Mouse (Mus musculus): ENCODE measurements around the gene Taar2.

- TF ChIP-seq CTCF (conservative IDR thresholded peaks at IDR 0.05 in 1 of 2, IDR thresholded peaks at IDR 0.05 in 1 of 2; ENCODE audit: low read depth in 2 of 2, low read length in 2 of 2) (no peak), MAZ (IDR thresholded peaks at IDR 0.05; ENCODE audit: low read depth, low read length) (no peak), CHD1 (IDR thresholded peaks at IDR 0.05; ENCODE audit: low read depth, low read length) (no peak), POLR2AphosphoS2 (IDR thresholded peaks at IDR 0.05; ENCODE audit: low read depth, low read length) (no peak), POLR2A (IDR thresholded peaks at IDR 0.05; ENCODE audit: low read depth, low read length) (no peak), USF2 (conservative IDR thresholded peaks at IDR 0.05; ENCODE audit: low read depth, low read length) (no peak), MEF2A (IDR thresholded peaks at IDR 0.05; ENCODE audit: borderline replicate concordance, low read depth, low read length) (no peak), NRF1 (IDR thresholded peaks at IDR 0.05; ENCODE audit: low read depth, low read length) (no peak), ZC3H11A (IDR thresholded peaks at IDR 0.05; ENCODE audit: low read depth, low read length) (no peak), UBTF (IDR thresholded peaks at IDR 0.05; ENCODE audit: low read depth, low read length) (no peak), EP300 (IDR thresholded peaks at IDR 0.05; ENCODE audit: low read length) (no peak), MXI1 (IDR thresholded peaks at IDR 0.05; ENCODE audit: low read depth, low read length) (no peak), JUN (IDR thresholded peaks at IDR 0.05; ENCODE audit: insufficient read depth, low read depth, low read length) (no peak), SIN3A (IDR thresholded peaks at IDR 0.05; ENCODE audit: low read length) (no peak)
These were observed 45.4 kb upstream of the Taar2 start for GRCm38 (mm10) chr10:23892987-23893386.
